Comparison of ENCODE assay signal across 11 mouse cellular contexts in genomic region chr15:100188542-100188941, GRCm38 (mm10). TPM values are rescaled to one million over a fixed set of nuclear protein-coding genes. Genes with fewer than 3 reads are reported as not detected.
DNase-seq lines count a peak whose midpoint lies in the region; ATAC-seq and TF ChIP-seq lines count a peak whose summit lies in the region.
"Had no signal": no experiment of that assay in that cellular context is flagged by ENCODE, and none has a peak within 500 bp of the region (broad histone marks: within the 10 kb centered on the region; RNA-seq: fewer than 3 reads in every experiment).

No protein-coding gene starts in this region.

- peak; percentile 40 for TF ChIP-seq CTCF in gastrocnemius, adult 2 months (IDR thresholded peaks at IDR 0.05)
- peak; percentile 18; the same call in 1 of the 2 replicates for TF ChIP-seq CTCF in small intestine, adult 2 months (IDR thresholded peaks at IDR 0.05; ENCODE audit: extremely low read depth, insufficient read length, insufficient replicate concordance, low read depth, low read length)

- ATAC-seq in lung, embryonic 16.5 days (ENCODE audit: low read depth): no peak
- no peak for ATAC-seq in monocyte, adult 5-6 weeks (replicated peaks; ENCODE audit: insufficient number of reproducible peaks, low FRiP score, low TSS enrichment, poor library complexity, severe bottlenecking)
- ATAC-seq: midbrain, embryonic 16.5 days had no signal

- peaks cover 32% of the 10 kb centered on the region for H3K36me3 ChIP-seq in lung, embryonic 16.5 days (ENCODE audit: control insufficient read depth, insufficient read depth, low read length)
- H3K36me3 ChIP-seq in small intestine, adult 2 months (ENCODE audit: control insufficient read depth, insufficient read depth, low read length): peaks cover 54% of the 10 kb centered on the region

- intact Hi-C loops in gastrocnemius, adult 2 months (cut with DNase I): no loop called here

- DNase-seq in gastrocnemius, adult 2 months: no peak
- DNase-seq in gastrocnemius, adult 8-10 months (ENCODE audit: low spot score in 2 of 2): no peak
- no peak for DNase-seq in lung, adult 18-20 months
- peak; percentile 62 for DNase-seq in R1 (ENCODE audit: low read depth, low spot score)
- DNase-seq in ovary, postnatal 10 days (ENCODE audit: low spot score): no peak

- H3K9ac ChIP-seq in lung, embryonic 16.5 days (ENCODE audit: low read length): no peak overlapping the region
- H3K9ac ChIP-seq: heart, embryonic 15.5 days; limb, embryonic 15.5 days had no signal

- no peaks in the 10 kb centered on the region for H3K4me1 ChIP-seq in lung, embryonic 16.5 days (replicated peaks; ENCODE audit: control insufficient read depth, insufficient read depth, low read length)
- peaks cover 7% of the 10 kb centered on the region for H3K4me1 ChIP-seq in small intestine, adult 2 months (ENCODE audit: control insufficient read depth, insufficient read depth, insufficient read length, low read length)
- H3K4me1 ChIP-seq: limb, embryonic 15.5 days had no signal

- no peaks in the 10 kb centered on the region for H3K27me3 ChIP-seq in lung, embryonic 16.5 days (ENCODE audit: control insufficient read depth, insufficient read depth, low read depth, low read length)
- H3K27me3 ChIP-seq in small intestine, adult 2 months (ENCODE audit: control insufficient read depth, insufficient read depth, low read length): no peaks in the 10 kb centered on the region
- H3K27me3 ChIP-seq: heart, embryonic 15.5 days; limb, embryonic 15.5 days had no signal

- no peak overlapping the region for H3K4me2 ChIP-seq in lung, embryonic 16.5 days (ENCODE audit: low read depth, low read length)
- H3K4me2 ChIP-seq: heart, embryonic 15.5 days; limb, embryonic 15.5 days had no signal

- TF ChIP-seq POLR2A in small intestine, adult 2 months (IDR thresholded peaks at IDR 0.05; ENCODE audit: low read depth, low read length): no peak

- peak overlapping the region; percentile 32; the same call in 1 of the 2 replicates for H3K27ac ChIP-seq in gastrocnemius, adult 2 months
- peak overlapping the region; percentile 21 for H3K27ac ChIP-seq in lung, embryonic 16.5 days (ENCODE audit: low read length)
- no peak overlapping the region for H3K27ac ChIP-seq in small intestine, adult 2 months (ENCODE audit: insufficient read depth, low read depth, low read length)
- H3K27ac ChIP-seq: heart, embryonic 15.5 days; limb, embryonic 15.5 days had no signal

- 77% methylated on average over 5 of the region's 5 CpGs for WGBS in lung, embryonic 16.5 days
- WGBS in small intestine, adult 2 months: 83% methylated on average over 5 of the region's 5 CpGs

- H3K9me3 ChIP-seq in lung, embryonic 16.5 days (ENCODE audit: control insufficient read depth, low read length): no peaks in the 10 kb centered on the region
- H3K9me3 ChIP-seq: heart, embryonic 15.5 days; limb, embryonic 15.5 days had no signal

- H3K4me3 ChIP-seq in gastrocnemius, adult 2 months: no peak overlapping the region
- no peak overlapping the region for H3K4me3 ChIP-seq in lung, embryonic 16.5 days (ENCODE audit: low read length)
- no peak overlapping the region for H3K4me3 ChIP-seq in small intestine, adult 2 months (ENCODE audit: low read depth, low read length)
- H3K4me3 ChIP-seq: heart, embryonic 15.5 days; limb, embryonic 15.5 days had no signal

RNA-seq across cellular contexts. Expression of gene Atf1, which starts 39.1 kb away (rescaled TPM):
- 10 to 100 TPM; 55.4 to 56.6 TPM for total RNA-seq in gastrocnemius, adult 2 months (2021)
- 10 to 100 TPM; 48.3 to 65.5 (median 60.5) TPM for total RNA-seq in gastrocnemius, adult 8-10 months (2022)
- 44.5 and 46.2 TPM in 2 replicates for polyA plus RNA-seq in lung, embryonic 16.5 days (2015; fragmentation: Nextera tagmentation; extraction: Ambion mirVana)
- polyA plus RNA-seq in small intestine, adult 2 months (2012; rRNA removed): 24.4 and 41.8 TPM in 2 replicates
- total RNA-seq in monocyte, adult 5-6 weeks (2017): 49.1 to 81.7 TPM (median 57.2 TPM) in 3 replicates
